ENCODE assay signal across 8 mouse cellular contexts in the genomic region with DNA sequence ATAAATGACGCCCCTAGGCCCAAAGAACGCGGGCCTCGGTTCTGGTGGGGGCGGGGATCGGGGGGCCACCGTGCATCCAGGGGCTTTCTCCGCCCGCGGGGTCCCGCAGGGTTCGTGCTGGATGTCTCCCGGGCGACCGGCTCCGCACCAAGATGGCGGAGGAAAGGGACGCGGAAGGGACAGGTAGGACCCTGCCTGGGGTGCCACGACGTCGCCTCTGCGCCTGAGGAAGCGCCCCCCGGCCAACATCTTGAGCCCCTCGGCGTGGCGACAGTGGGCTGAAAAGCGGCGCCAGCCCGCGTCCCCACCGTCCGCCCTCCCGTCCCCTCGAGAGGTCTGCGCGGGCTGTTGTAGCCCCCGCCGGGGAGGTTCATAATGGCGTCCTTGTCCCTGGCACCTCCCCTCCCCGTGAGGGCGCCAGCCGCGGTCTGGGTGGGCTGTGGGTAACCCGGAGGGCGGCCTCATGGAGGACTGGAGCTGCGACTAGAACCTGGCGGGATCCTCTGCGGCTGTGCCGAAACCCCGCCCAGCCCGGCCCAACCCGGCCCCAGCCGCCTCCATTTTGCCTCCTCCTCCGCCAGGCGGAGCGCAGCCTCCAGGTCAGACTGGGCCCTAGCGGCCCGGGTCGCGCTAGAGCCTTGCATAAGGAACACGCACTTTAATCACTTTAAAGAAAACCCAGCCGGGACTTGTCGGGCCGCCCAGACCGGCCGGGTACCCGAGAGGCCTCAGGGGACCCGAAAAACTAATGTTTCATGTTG. TPM values are rescaled to one million over a fixed set of nuclear protein-coding genes. Genes with fewer than 3 reads are reported as not detected.
DNase-seq lines count a peak whose midpoint lies in the region; ATAC-seq lines count a peak whose summit lies in the region.

A gene (plus strand): TSS at position 135 of the 761 bp plus-strand sequence.

- DNase-seq in T-cell, adult 2 months (ENCODE audit: low spot score) = peak; percentile 91
- peak; percentile 89 to 93 for DNase-seq in cerebellum, postnatal 36 days
- peak; percentile 81 to 88 for DNase-seq in frontal cortex, postnatal 36 days (ENCODE audit: low spot score in 2 of 2)
- peak; percentile 80 to 86 for DNase-seq in left cerebral cortex, adult 18-20 months (ENCODE audit: low spot score in 2 of 2)
- peak; percentile 89 for DNase-seq in right cerebral cortex, adult 18-20 months
- DNase-seq in urinary bladder, postnatal 10 days (ENCODE audit: low spot score) = peak; percentile 75

- under 1% methylated on average over 69 of the region's 70 CpGs for WGBS in hindbrain, embryonic 16.5 days
- WGBS in macrophage (ENCODE audit: missing documents) = under 1% methylated on average over 65 of the region's 70 CpGs

- no peaks in the 10 kb centered on the region for H3K9me3 ChIP-seq in hindbrain, embryonic 16.5 days (ENCODE audit: control insufficient read depth, low read length)

- no peaks in the 10 kb centered on the region for H3K36me3 ChIP-seq in hindbrain, embryonic 16.5 days (ENCODE audit: control insufficient read depth, insufficient read depth, low read length)
- H3K36me3 ChIP-seq in macrophage (ENCODE audit: inconsistent target) = no peaks in the 10 kb centered on the region

- peak within 1 kb of the TSS; percentile 67 for H3K4me3 ChIP-seq in hindbrain, embryonic 16.5 days (ENCODE audit: low read length)
- H3K4me3 ChIP-seq in macrophage (ENCODE audit: inconsistent target) = peak within 1 kb of the TSS; percentile 45

- peak within 1 kb of the TSS; percentile 93 for H3K9ac ChIP-seq in hindbrain, embryonic 16.5 days (ENCODE audit: low read depth, low read length)

- no peaks in the 10 kb centered on the region for H3K4me1 ChIP-seq in hindbrain, embryonic 16.5 days (ENCODE audit: control insufficient read depth, insufficient read depth, low read depth, low read length)

- H3K79me2 ChIP-seq in macrophage (ENCODE audit: inconsistent target) = no peaks in the 10 kb centered on the region

- peak; percentile 98 for ATAC-seq in hindbrain, embryonic 16.5 days

- peak within 1 kb of the TSS; percentile 100 for H3K27ac ChIP-seq in hindbrain, embryonic 16.5 days (ENCODE audit: low read depth, low read length)
- H3K27ac ChIP-seq in macrophage = peak within 1 kb of the TSS; percentile 92

- peak within 1 kb of the TSS; percentile 70 for H3K4me2 ChIP-seq in hindbrain, embryonic 16.5 days (ENCODE audit: low read length)

- H3K27me3 ChIP-seq in hindbrain, embryonic 16.5 days (replicated peaks; ENCODE audit: control insufficient read depth, insufficient read depth, low read length) = no peaks in the 10 kb centered on the region

RNA-seq across cellular contexts. Expression of the gene that starts here (rescaled TPM):
- 12.4 and 13.3 TPM in 2 replicates for polyA plus RNA-seq in hindbrain, embryonic 16.5 days (2015; fragmentation: Nextera tagmentation; extraction: Ambion mirVana)
- 10 to 100 TPM in 1 of 2 experiments, 1 to 10 TPM in 1; 9.9 to 12.1 TPM for total RNA-seq in left cerebral cortex, adult 18-20 months (2021)
- total RNA-seq in macrophage (2018; cell fraction: chromatin; rRNA removed) = 1 to 10 TPM in 22 of 26 experiments, under 1 TPM in 4; 0.34 to 6.8 (median 3.0) TPM
- 1 to 10 TPM; 1.1 to 2.3 (median 1.7) TPM for total RNA-seq in macrophage (2018; cell fraction: cytosol; rRNA removed)
- 1 to 10 TPM in 22 of 26 experiments, under 1 TPM in 4; 0.63 to 6.0 (median 2.1) TPM for total RNA-seq in macrophage (2018; cell fraction: nucleus; rRNA removed)
- polyA plus RNA-seq in macrophage (2018) = 1.7 to 3.6 TPM (median 2.0 TPM) in 3 replicates

Comparison
In these comparisons a context has a peak if more than half of its experiments do, and no peak if none do; other contexts are left out.
1. Peak in every context shown above with its lines: DNase-seq, ATAC-seq, H3K4me3 ChIP-seq and H3K27ac ChIP-seq.